Mouse (Mus musculus) large intestine, adult 2 months (tissue): ENCODE measurements around the gene Grb2. TPM values are rescaled to one million over a fixed set of nuclear protein-coding genes. Genes with fewer than 3 reads are reported as not detected.

Experiments
- DNase-seq: peaks from one replicate; pipeline ENCODE4 v3.0.0-alpha.2; 2012; ENCODE audit warnings: low read depth, low spot score
- WGBS: fragments of 180-500 bp; shearing (Covaris S2); methylation state at CpG from one replicate; pipeline ENCODE4 v1.1.7; 2018; 5-methylcytosine and 5-hydroxymethylcytosine counted together
- polyA plus RNA-seq: library from polyadenylated mRNA; depleted of rRNA; stranded (reverse); fragments of >200 nt; gene quantifications from 2 replicates; pipeline ENCODE4 v1.2.3, GENCODE M21; 2012

Grb2 gene
- polyA plus RNA-seq, 1 experiment: 43.6 TPM

GRCm38 (mm10) chr11:115632247-115632646 is 76.2 kb downstream of the Grb2 start:
- DNase-seq: no peak
- 63% methylated on average over 7 of the region's 7 CpGs for WGBS

GRCm38 (mm10) chr11:115631505-115631890 is 76.9 kb downstream of the Grb2 start:
- DNase-seq: no peak
- WGBS: 27% methylated on average over 3 of the region's 3 CpGs

- WGBS: 19% methylated on average over 16 of the region's 16 CpGs
- DNase-seq: no peak
Observed at GRCm38 (mm10) chr11:115630532-115631504, 77.6 kb downstream of the Grb2 start.

- WGBS: 82% methylated on average over 13 of the region's 13 CpGs
- DNase-seq: no peak
Observed at GRCm38 (mm10) chr11:115629734-115630531, 78.5 kb downstream of the Grb2 start.

GRCm38 (mm10) chr11:115628465-115629101 is 79.8 kb downstream of the Grb2 start:
- no peak for DNase-seq
- 40% methylated on average over 13 of the region's 13 CpGs for WGBS

- under 1% methylated on average over 47 of the region's 47 CpGs for WGBS
- peak; percentile 99 for DNase-seq
Observed at GRCm38 (mm10) chr11:115627705-115628464, 80.5 kb downstream of the Grb2 start, which contains the start of gene Slc25a19. Gene Slc25a19, minus strand, starts transcription at chr11:115628295.

GRCm38 (mm10) chr11:115626824-115627616 is 81.4 kb downstream of the Grb2 start:
- no peak for DNase-seq
- WGBS: 38% methylated on average over 11 of the region's 11 CpGs

GRCm38 (mm10) chr11:115625877-115626276 is 82.5 kb downstream of the Grb2 start:
- DNase-seq: no peak
- 66% methylated on average over 9 of the region's 9 CpGs for WGBS

GRCm38 (mm10) chr11:115623487-115624070 is 84.8 kb downstream of the Grb2 start:
- WGBS: 72% methylated on average over 9 of the region's 9 CpGs
- DNase-seq: no peak

GRCm38 (mm10) chr11:115619949-115620348 is 88.4 kb downstream of the Grb2 start:
- WGBS: 94% methylated on average over 7 of the region's 7 CpGs

GRCm38 (mm10) chr11:115618732-115619516 is 89.5 kb downstream of the Grb2 start:
- 90% methylated on average over 16 of the region's 16 CpGs for WGBS
- DNase-seq: no peak

More at GRCm38 (mm10) chr11:115619949-115620348, 88.4 kb downstream of the Grb2 start:
- DNase-seq: no peak

- DNase-seq: no peak
- WGBS: 82% methylated on average over 2 of the region's 2 CpGs
Observed at GRCm38 (mm10) chr11:115618001-115618400, 90.4 kb downstream of the Grb2 start.

- 87% methylated on average over 6 of the region's 6 CpGs for WGBS
- no peak for DNase-seq
Observed at GRCm38 (mm10) chr11:115616893-115617292, 91.5 kb downstream of the Grb2 start.

GRCm38 (mm10) chr11:115616371-115616770 is 92.0 kb downstream of the Grb2 start:
- no peak for DNase-seq
- WGBS: 95% methylated on average over 7 of the region's 7 CpGs

GRCm38 (mm10) chr11:115615875-115616274 is 92.5 kb downstream of the Grb2 start:
- DNase-seq: no peak

GRCm38 (mm10) chr11:115615108-115615825 is 93.1 kb downstream of the Grb2 start:
- 78% methylated on average over 15 of the region's 15 CpGs for WGBS
- DNase-seq: no peak

More at GRCm38 (mm10) chr11:115615875-115616274, 92.5 kb downstream of the Grb2 start:
- WGBS: 90% methylated on average over 6 of the region's 6 CpGs
